Mouse (Mus musculus): Measurements from ENCODE around the gene Serpina3f.

GRCm38 (mm10) chr12:104178987-104179386 lies 35.4 kb upstream of the Serpina3f start:
- TF ChIP-seq GATA1 (IDR thresholded peaks at IDR 0.05; ENCODE audit: borderline replicate concordance, low read length) (no peak), FLI1 (IDR thresholded peaks at IDR 0.05; ENCODE audit: low read length) (no peak)

All from megakaryocyte, embryonic 14.5 days (primary cell).